Mouse (Mus musculus) midbrain, embryonic 15.5 days (tissue): ENCODE measurements around the gene Zfp3. TPM values are rescaled to one million over a fixed set of nuclear protein-coding genes. Genes with fewer than 3 reads are reported as not detected.
"Not testable (repeated sequence)": the region's sequence is repeated elsewhere in the genome, so short reads cannot be mapped to it uniquely, and the experiment has no call there.

Experiments used
- ATAC-seq: fragments of 200-750 bp; cut with Nextera tagmentation; replicated peaks from 2 replicates; pipeline ENCODE4 v1.8.0; 2017; ENCODE audit warnings: moderate TSS enrichment
- H3K27ac ChIP-seq: fragments of 300-500 bp; sonication (generic); 2 replicates; pipeline ENCODE4 v1.5.1; 2015; ENCODE audit warnings: mild to moderate bottlenecking, inconsistent platforms
- H3K27me3 ChIP-seq: fragments of 300-500 bp; sonication (generic); replicated peaks from 2 replicates; pipeline ENCODE4 v1.6.1; 2015; ENCODE audit warnings: inconsistent platforms
- H3K36me3 ChIP-seq: fragments of 300-500 bp; sonication (generic); replicated peaks from 2 replicates; pipeline ENCODE4 v1.6.1; 2015; ENCODE audit warnings: inconsistent platforms
- H3K4me1 ChIP-seq: fragments of 300-500 bp; sonication (generic); 2 replicates; pipeline ENCODE4 v1.6.1; 2015; ENCODE audit warnings: inconsistent platforms
- H3K4me2 ChIP-seq: fragments of 300-500 bp; sonication (generic); 2 replicates; pipeline ENCODE4 v1.6.1; 2015; ENCODE audit warnings: inconsistent platforms, mild to moderate bottlenecking, moderate library complexity
- H3K4me3 ChIP-seq: fragments of 300-500 bp; sonication (generic); 2 replicates; pipeline ENCODE4 v1.5.1; 2015; ENCODE audit warnings: mild to moderate bottlenecking, inconsistent platforms
- H3K9ac ChIP-seq: fragments of 300-500 bp; sonication (generic); 2 replicates; pipeline ENCODE4 v1.6.1; 2015; ENCODE audit warnings: mild to moderate bottlenecking, inconsistent platforms
- H3K9me3 ChIP-seq: fragments of 300-500 bp; sonication (generic); 2 replicates; pipeline ENCODE4 v1.6.1; 2016; ENCODE audit warnings: inconsistent platforms
- WGBS: fragments of 180-500 bp; shearing (Covaris S2); methylation state at CpG from one replicate; pipeline ENCODE4 v1.1.7; 2015; ENCODE audit warnings: mixed read lengths; 5-methylcytosine and 5-hydroxymethylcytosine counted together
- polyA plus RNA-seq: library from polyadenylated mRNA; unstranded; fragments of >200 nt; fragmentation: Nextera tagmentation; extraction: Ambion mirVana; gene quantifications from 2 replicates; pipeline ENCODE4 v1.2.1, GENCODE M21; 2015

Gene Zfp3
- polyA plus RNA-seq, 1 experiment from 2014 or later: 16.7 TPM

- Histone ChIP-seq H3K27me3 (no peaks in the 10 kb centered on the region), H3K36me3 (no peaks in the 10 kb centered on the region; the same call in 1 of the 2 replicates), H3K4me3 (peak overlapping the region; percentile 94), H3K27ac (peak overlapping the region; percentile 80), H3K9ac (peak overlapping the region; percentile 88), H3K4me2 (peak overlapping the region; percentile 57), H3K9me3 (no peaks in the 10 kb centered on the region), H3K4me1 (peaks cover 28% of the 10 kb centered on the region)
- WGBS: 29% methylated on average over 3 of the region's 3 CpGs
- peak; percentile 37; the same call in 1 of the 2 replicates for ATAC-seq
These were observed 450 bp upstream of the Zfp3 start for GRCm38 (mm10) chr11:70763582-70763935.

- Histone ChIP-seq H3K27me3 (no peaks in the 10 kb centered on the region), H3K4me3 (no peak overlapping the region), H3K27ac (no peak overlapping the region), H3K4me2 (no peak overlapping the region), H3K9me3 (no peaks in the 10 kb centered on the region), H3K9ac (no peak overlapping the region), H3K4me1 (peaks cover 28% of the 10 kb centered on the region), H3K36me3 (no peaks in the 10 kb centered on the region; the same call in 1 of the 2 replicates)
- no peak for ATAC-seq
- WGBS: 87% methylated on average over 16 of the region's 16 CpGs
These were observed 1.9 kb downstream of the Zfp3 start for GRCm38 (mm10) chr11:70765776-70766445.

GRCm38 (mm10) chr11:70770804-70771203 is 6.8 kb downstream of the Zfp3 start:
- Histone ChIP-seq H3K9ac (no peak overlapping the region), H3K4me3 (no peak overlapping the region), H3K27me3 (no peaks in the 10 kb centered on the region), H3K36me3 (peaks cover 12% of the 10 kb centered on the region), H3K4me1 (peaks cover 11% of the 10 kb centered on the region), H3K9me3 (no peaks in the 10 kb centered on the region), H3K4me2 (no peak overlapping the region), H3K27ac (no peak overlapping the region)
- WGBS: 95% methylated on average over 3 of the region's 3 CpGs
- ATAC-seq: no peak

- ATAC-seq: peak; percentile 77; the same call in 1 of the 2 replicates
- no peaks in the 10 kb centered on the region for H3K9me3 ChIP-seq
- H3K4me3 ChIP-seq: no peak overlapping the region
- no peak overlapping the region for H3K4me2 ChIP-seq
- no peak overlapping the region for H3K27ac ChIP-seq
- no peaks in the 10 kb centered on the region for H3K27me3 ChIP-seq
- WGBS: 27% methylated on average over 17 of the region's 17 CpGs
- H3K9ac ChIP-seq: no peak overlapping the region
- peaks cover 3% of the 10 kb centered on the region; the same call in 1 of the 2 replicates for H3K36me3 ChIP-seq
- peaks cover 4% of the 10 kb centered on the region for H3K4me1 ChIP-seq
These were observed 13.0 kb downstream of the Zfp3 start for GRCm38 (mm10) chr11:70776830-70777571.

- H3K9ac ChIP-seq: no peak overlapping the region
- 0 out of 2 replicates have a peak, but pooled peaks have one; percentile 24 for ATAC-seq
- no peak overlapping the region for H3K4me3 ChIP-seq
- H3K4me2 ChIP-seq: no peak overlapping the region
- H3K27ac ChIP-seq: no peak overlapping the region
- no peaks in the 10 kb centered on the region for H3K9me3 ChIP-seq
- no peaks in the 10 kb centered on the region for H3K27me3 ChIP-seq
- 66% methylated on average over 6 of the region's 6 CpGs for WGBS
- H3K36me3 ChIP-seq: no peaks in the 10 kb centered on the region; the same call in 1 of the 2 replicates
- peaks cover 4% of the 10 kb centered on the region for H3K4me1 ChIP-seq
These were observed 13.6 kb downstream of the Zfp3 start for GRCm38 (mm10) chr11:70777634-70778033.

- not testable (repeated sequence) for H3K36me3 ChIP-seq, H3K27ac ChIP-seq, H3K4me2 ChIP-seq, ATAC-seq, H3K27me3 ChIP-seq, H3K4me3 ChIP-seq, H3K9ac ChIP-seq, H3K9me3 ChIP-seq, H3K4me1 ChIP-seq
- WGBS: 23% methylated on average over 6 of the region's 6 CpGs
These were observed 14.0 kb downstream of the Zfp3 start for GRCm38 (mm10) chr11:70778058-70778457.

- H3K4me2 ChIP-seq: no peak overlapping the region
- no peak overlapping the region for H3K4me3 ChIP-seq
- no peak overlapping the region for H3K27ac ChIP-seq
- H3K36me3 ChIP-seq: no peaks in the 10 kb centered on the region
- no peak overlapping the region for H3K9ac ChIP-seq
- no peaks in the 10 kb centered on the region for H3K9me3 ChIP-seq
- ATAC-seq: no peak
- 67% methylated on average over 2 of the region's 2 CpGs for WGBS
- H3K4me1 ChIP-seq: no peaks in the 10 kb centered on the region
- H3K27me3 ChIP-seq: no peaks in the 10 kb centered on the region
These were observed 21.9 kb downstream of the Zfp3 start for GRCm38 (mm10) chr11:70785908-70786307.

GRCm38 (mm10) chr11:70787052-70787451 is 23.0 kb downstream of the Zfp3 start:
- H3K9ac ChIP-seq: no peak overlapping the region
- no peak for ATAC-seq
- WGBS: 72% methylated on average over 11 of the region's 11 CpGs

GRCm38 (mm10) chr11:70788972-70789655 is 25.1 kb downstream of the Zfp3 start:
- WGBS: 93% methylated on average over 10 of the region's 10 CpGs
- no peaks in the 10 kb centered on the region for H3K27me3 ChIP-seq
- no peak overlapping the region for H3K4me3 ChIP-seq
- no peak overlapping the region for H3K9ac ChIP-seq
- H3K4me1 ChIP-seq: no peaks in the 10 kb centered on the region
- H3K4me2 ChIP-seq: no peak overlapping the region
- H3K27ac ChIP-seq: no peak overlapping the region
- H3K36me3 ChIP-seq: no peaks in the 10 kb centered on the region
- no peaks in the 10 kb centered on the region for H3K9me3 ChIP-seq
- no peak for ATAC-seq

More at GRCm38 (mm10) chr11:70787052-70787451, 23.0 kb downstream of the Zfp3 start:
- H3K4me2 ChIP-seq: no peak overlapping the region
- no peaks in the 10 kb centered on the region for H3K27me3 ChIP-seq
- H3K4me1 ChIP-seq: no peaks in the 10 kb centered on the region
- H3K27ac ChIP-seq: no peak overlapping the region
- no peaks in the 10 kb centered on the region for H3K9me3 ChIP-seq
- no peaks in the 10 kb centered on the region for H3K36me3 ChIP-seq
- no peak overlapping the region for H3K4me3 ChIP-seq

- Histone ChIP-seq H3K27ac (no peak overlapping the region), H3K9ac (no peak overlapping the region), H3K9me3 (no peaks in the 10 kb centered on the region), H3K4me3 (no peak overlapping the region), H3K4me2 (no peak overlapping the region), H3K4me1 (no peaks in the 10 kb centered on the region), H3K36me3 (no peaks in the 10 kb centered on the region), H3K27me3 (no peaks in the 10 kb centered on the region)
- 91% methylated on average over 2 of the region's 2 CpGs for WGBS
- no peak for ATAC-seq
These were observed 26.4 kb downstream of the Zfp3 start for GRCm38 (mm10) chr11:70790426-70790825.

- no peaks in the 10 kb centered on the region for H3K36me3 ChIP-seq
- H3K27ac ChIP-seq: no peak overlapping the region
- no peak overlapping the region for H3K4me3 ChIP-seq
- no peak overlapping the region for H3K9ac ChIP-seq
- no peaks in the 10 kb centered on the region for H3K4me1 ChIP-seq
- no peaks in the 10 kb centered on the region for H3K9me3 ChIP-seq
- 72% methylated on average over 7 of the region's 7 CpGs for WGBS
- H3K27me3 ChIP-seq: no peaks in the 10 kb centered on the region
- no peak for ATAC-seq
- no peak overlapping the region for H3K4me2 ChIP-seq
These were observed 27.0 kb downstream of the Zfp3 start for GRCm38 (mm10) chr11:70790874-70791551.

GRCm38 (mm10) chr11:70791676-70792075 is 27.7 kb downstream of the Zfp3 start:
- Histone ChIP-seq H3K4me3 (no peak overlapping the region), H3K36me3 (no peaks in the 10 kb centered on the region), H3K27me3 (no peaks in the 10 kb centered on the region), H3K9me3 (no peaks in the 10 kb centered on the region), H3K27ac (no peak overlapping the region), H3K9ac (no peak overlapping the region), H3K4me2 (no peak overlapping the region), H3K4me1 (no peaks in the 10 kb centered on the region)
- WGBS: 90% methylated on average over 5 of the region's 5 CpGs
- no peak for ATAC-seq
